15 mouse cellular contexts compared by ENCODE assay signal in the genomic region with DNA sequence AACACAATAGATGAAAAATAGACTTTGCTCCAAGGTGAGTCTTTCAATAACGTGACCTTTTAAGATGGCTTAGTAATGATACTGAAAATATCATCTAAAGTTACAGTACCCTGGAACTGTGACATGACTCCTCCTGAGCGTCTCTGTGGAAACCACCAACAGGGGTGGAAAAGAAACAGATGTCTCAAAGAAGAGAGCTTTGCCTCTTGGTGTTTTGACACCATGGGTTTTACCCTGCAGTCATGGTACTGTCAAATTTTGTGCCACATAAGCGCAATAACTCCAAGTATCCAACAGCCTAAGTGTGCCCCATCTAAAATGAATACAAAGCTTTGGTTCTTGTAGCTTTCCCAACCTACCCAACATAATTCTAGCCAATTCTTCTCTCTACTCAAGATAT.
"Had no signal": no experiment of that assay in that cellular context is flagged by ENCODE, and none has a peak within 500 bp of the region (broad histone marks: within the 10 kb centered on the region; RNA-seq: fewer than 3 reads in every experiment).

No protein-coding gene starts in this region.

- H3K27me3 ChIP-seq: lung, embryonic 15.5 days; megakaryocyte, embryonic 14.5 days; midbrain, embryonic 13.5 days; midbrain, embryonic 15.5 days; neural tube, embryonic 12.5 days had no signal

- ATAC-seq: liver, postnatal 0 days; lung, postnatal 0 days; midbrain, embryonic 13.5 days; midbrain, embryonic 15.5 days had no signal

- DNase-seq: liver, postnatal 0 days; lung, adult 2 months; lung, postnatal 14 days; lung, postnatal 36 days; right cerebral cortex, postnatal 14 days; thymus, adult 18-20 months; thymus, postnatal 14 days; thymus, postnatal 36 days had no signal

- H3K4me3 ChIP-seq: lung, embryonic 15.5 days; megakaryocyte, embryonic 14.5 days; midbrain, embryonic 13.5 days; midbrain, embryonic 15.5 days; neural tube, embryonic 12.5 days had no signal

- H3K27ac ChIP-seq: lung, embryonic 15.5 days; macrophage; midbrain, embryonic 13.5 days; midbrain, embryonic 15.5 days; neural tube, embryonic 12.5 days had no signal

- H3K4me1 ChIP-seq: lung, embryonic 15.5 days; megakaryocyte, embryonic 14.5 days; midbrain, embryonic 13.5 days; midbrain, embryonic 15.5 days; neural tube, embryonic 12.5 days had no signal
